Mouse (Mus musculus) urinary bladder, adult 18-20 months (tissue): Measurements from ENCODE around the gene Phf1.
A peak's percentile ranks its signal among the peaks of the same experiment; 100 is the strongest.

Source experiments
- DNase-seq, 2 experiments: peaks; one replicate each; pipeline ENCODE4 v3.0.0; 2022; ENCODE audit warnings: low spot score in 2 of 2, mixed read lengths in 2 of 2

The Phf1 gene

GRCm38 (mm10) chr17:26933885-26934827, 1.3 kb downstream of the Phf1 start:
- DNase-seq = no peak

GRCm38 (mm10) chr17:26935027-26935426, 2.2 kb downstream of the Phf1 start:
- no peak for DNase-seq

- DNase-seq = no peak
Observed at GRCm38 (mm10) chr17:26936453-26936852, 3.6 kb downstream of the Phf1 start.

GRCm38 (mm10) chr17:26936921-26937695, 4.3 kb downstream of the Phf1 start:
- no peak for DNase-seq

- DNase-seq = no peak
Observed at GRCm38 (mm10) chr17:26937883-26938695, 5.2 kb downstream of the Phf1 start.

GRCm38 (mm10) chr17:26938731-26939130, 5.9 kb downstream of the Phf1 start:
- DNase-seq = no peak

- DNase-seq = peak; percentile 98 to 99
Observed at GRCm38 (mm10) chr17:26939178-26939972, 6.5 kb downstream of the Phf1 start, which contains the start of gene Cuta. Gene Cuta, minus strand, starts transcription at chr17:26939569.

- DNase-seq = no peak
Observed at GRCm38 (mm10) chr17:26939973-26940300, 7.1 kb downstream of the Phf1 start.

GRCm38 (mm10) chr17:26941031-26941789, 8.4 kb downstream of the Phf1 start, which contains the start of gene Syngap1:
Gene Syngap1, plus strand, starts transcription at chr17:26941253.
- no peak for DNase-seq

GRCm38 (mm10) chr17:26941841-26942570, 9.2 kb downstream of the Phf1 start:
- DNase-seq = no peak

GRCm38 (mm10) chr17:26945824-26946495, 13.1 kb downstream of the Phf1 start:
- no peak for DNase-seq

- peak; percentile 68 to 71 for DNase-seq
Observed at GRCm38 (mm10) chr17:26946567-26946966, 13.7 kb downstream of the Phf1 start.

GRCm38 (mm10) chr17:26947231-26948100, 14.6 kb downstream of the Phf1 start:
- DNase-seq = no peak

- peak in 1 of 2 experiments; percentile 49 for DNase-seq
Observed at GRCm38 (mm10) chr17:26948316-26949050, 15.6 kb downstream of the Phf1 start.

GRCm38 (mm10) chr17:26949051-26949577, 16.3 kb downstream of the Phf1 start:
- DNase-seq = no peak

- no peak for DNase-seq
Observed at GRCm38 (mm10) chr17:26949866-26950265, 17.0 kb downstream of the Phf1 start.
